Mouse (Mus musculus) MEL (cell line): ENCODE measurements around the gene Cxcl3.

Source experiments
- BHLHE40 ChIP-seq: IDR thresholded peaks from 2 replicates; pipeline ENCODE4 v1.6.1; 2012; ENCODE audit warnings: low read depth, mild to moderate bottlenecking, inconsistent platforms, low read length, improper control_type of control experiment, borderline replicate concordance
- CTCF ChIP-seq, 3 experiments: IDR thresholded peaks in 2 of 3; conservative IDR thresholded peaks in 1 of 3; 2 replicates each; pipeline ENCODE4 v1.5.1; 2011 to 2012; ENCODE audit warnings: low read length in 3 of 3, low read depth in 2 of 3, mild to moderate bottlenecking in 2 of 3, improper control_type of control experiment in 1 of 3, inconsistent platforms in 1 of 3, mixed read lengths in 1 of 3, moderate library complexity in 1 of 3; ENCODE audit not compliant: control insufficient read depth in 1 of 3, insufficient read depth in 1 of 3, poor library complexity in 1 of 3, severe bottlenecking in 1 of 3
- ELF1 ChIP-seq: IDR thresholded peaks from 2 replicates; pipeline ENCODE4 v1.6.1; 2014; ENCODE audit warnings: low read depth, mild to moderate bottlenecking, inconsistent platforms, low read length, improper control_type of control experiment, moderate library complexity
- EP300 ChIP-seq, 2 experiments: IDR thresholded peaks; 2 replicates each; pipeline ENCODE4 v1.6.1; 2011; ENCODE audit warnings: improper control_type of control experiment in 2 of 2, low read length in 2 of 2, low read depth in 1 of 2, mild to moderate bottlenecking in 1 of 2
- GATA1 ChIP-seq: IDR thresholded peaks from 2 replicates; pipeline ENCODE4 v1.6.1; 2011; ENCODE audit warnings: low read depth, low read length, improper control_type of control experiment
- KAT2A ChIP-seq: conservative IDR thresholded peaks from 2 replicates; pipeline ENCODE4 v1.6.1; 2012; ENCODE audit warnings: low read depth, low read length, improper control_type of control experiment, inconsistent platforms
- MXI1 ChIP-seq: IDR thresholded peaks from 2 replicates; pipeline ENCODE4 v1.6.1; 2011; ENCODE audit warnings: mild to moderate bottlenecking, low read depth, low read length, improper control_type of control experiment
- NELFE ChIP-seq: IDR thresholded peaks from 2 replicates; pipeline ENCODE4 v1.6.1; 2011; ENCODE audit warnings: low read depth, low read length, improper control_type of control experiment
- POLR2A ChIP-seq, 2 experiments: IDR thresholded peaks; 2 replicates each; pipeline ENCODE4 v1.6.1; 2011 to 2012; ENCODE audit warnings: low read length in 2 of 2, mild to moderate bottlenecking in 2 of 2, control low read depth in 1 of 2, improper control_type of control experiment in 1 of 2, low read depth in 1 of 2, moderate library complexity in 1 of 2; ENCODE audit not compliant: control insufficient read depth in 1 of 2, insufficient read depth in 1 of 2, poor library complexity in 1 of 2
- POLR2AphosphoS5 ChIP-seq: IDR thresholded peaks from 2 replicates; pipeline ENCODE4 v1.6.1; 2012; ENCODE audit warnings: low read depth, borderline replicate concordance, mild to moderate bottlenecking, inconsistent platforms, low read length, moderate library complexity, mixed read lengths
- RCOR1 ChIP-seq: IDR thresholded peaks from 2 replicates; pipeline ENCODE4 v1.6.1; 2012; ENCODE audit warnings: low read depth, mild to moderate bottlenecking, inconsistent platforms, low read length, improper control_type of control experiment
- USF1 ChIP-seq: IDR thresholded peaks from 2 replicates; pipeline ENCODE4 v1.6.1; 2014; ENCODE audit warnings: low read depth, mild to moderate bottlenecking, inconsistent platforms, low read length, improper control_type of control experiment, moderate library complexity
- ZKSCAN1 ChIP-seq: IDR thresholded peaks from 2 replicates; pipeline ENCODE4 v1.6.1; 2012; ENCODE audit warnings: low read depth, mild to moderate bottlenecking, inconsistent platforms, low read length, improper control_type of control experiment, moderate library complexity
- ZNF384 ChIP-seq: IDR thresholded peaks from 2 replicates; pipeline ENCODE4 v1.6.1; 2012; ENCODE audit warnings: low read depth, mild to moderate bottlenecking, inconsistent platforms, low read length, improper control_type of control experiment

GRCm38 (mm10) chr5:90834436-90834835 lies 48.5 kb downstream of the Cxcl3 start:
- TF ChIP-seq NELFE (no peak), POLR2A (IDR thresholded peaks at IDR 0.05; ENCODE audit: control insufficient read depth in 1 of 2, insufficient read depth in 1 of 2, low read depth in 1 of 2, low read length in 2 of 2, poor library complexity in 1 of 2) (no peak), ELF1 (no peak), ZNF384 (no peak), USF1 (no peak), POLR2AphosphoS5 (no peak), EP300 (IDR thresholded peaks at IDR 0.05; ENCODE audit: low read depth in 1 of 2, low read length in 2 of 2) (no peak), ZKSCAN1 (no peak), CTCF (IDR thresholded peaks at IDR 0.05 in 2 of 3, conservative IDR thresholded peaks at IDR 0.05 in 1 of 3; ENCODE audit: control insufficient read depth in 1 of 3, insufficient read depth in 1 of 3, low read depth in 2 of 3, low read length in 3 of 3, poor library complexity in 1 of 3, severe bottlenecking in 1 of 3) (no peak), BHLHE40 (no peak), MXI1 (no peak), KAT2A (no peak), GATA1 (no peak), RCOR1 (no peak)
